Mouse (Mus musculus) lung, postnatal 0 days (tissue): Measurements from ENCODE around the gene Usp8. TPM values are rescaled to one million over a fixed set of nuclear protein-coding genes. Genes with fewer than 3 reads are reported as not detected.
A peak's percentile ranks its signal among the peaks of the same experiment; 100 is the strongest.

Experiments used
- ATAC-seq: fragments of 200-750 bp; cut with Nextera tagmentation; 2 replicates; pipeline ENCODE4 v1.8.0; 2017; ENCODE audit warnings: moderate library complexity
- DNase-seq: peaks from one replicate; pipeline ENCODE4 v3.0.0-alpha.2; 2016; ENCODE audit warnings: low spot score
- H3K27ac ChIP-seq: fragments of 300-500 bp; sonication (generic); 2 replicates; pipeline ENCODE4 v1.5.1; 2014; ENCODE audit warnings: antibody characterized with exemption, mild to moderate bottlenecking, low read length, mixed read lengths
- H3K27me3 ChIP-seq: fragments of 300-500 bp; sonication (generic); replicated peaks from 2 replicates; pipeline ENCODE4 v1.6.1; 2014; ENCODE audit warnings: low read length, mixed read lengths; ENCODE audit not compliant: insufficient read depth
- H3K36me3 ChIP-seq: fragments of 300-500 bp; sonication (generic); 2 replicates; pipeline ENCODE4 v1.6.1; 2014; ENCODE audit warnings: low read length, mixed read lengths; ENCODE audit not compliant: insufficient read depth
- H3K4me1 ChIP-seq: fragments of 300-500 bp; sonication (generic); 2 replicates; pipeline ENCODE4 v1.6.1; 2014; ENCODE audit warnings: antibody characterized with exemption, low read depth, low read length, mixed read lengths; ENCODE audit not compliant: insufficient read depth
- H3K4me2 ChIP-seq: fragments of 300-500 bp; sonication (generic); replicated peaks from 2 replicates; pipeline ENCODE4 v1.6.1; 2014; ENCODE audit warnings: low read depth, mild to moderate bottlenecking, low read length, moderate library complexity, mixed read lengths
- H3K4me3 ChIP-seq: fragments of 300-500 bp; sonication (generic); 2 replicates; pipeline ENCODE4 v1.5.1; 2014; ENCODE audit warnings: low read depth, low read length
- H3K9ac ChIP-seq: fragments of 300-500 bp; sonication (generic); replicated peaks from 2 replicates; pipeline ENCODE4 v1.6.1; 2014; ENCODE audit warnings: low read depth, mild to moderate bottlenecking
- H3K9me3 ChIP-seq: fragments of 300-500 bp; sonication (generic); 2 replicates; pipeline ENCODE4 v1.6.1; 2016; ENCODE audit warnings: low read length, mixed read lengths
- CTCF ChIP-seq: IDR thresholded peaks from 2 replicates; pipeline ENCODE4 v1.5.1; 2016; ENCODE audit warnings: antibody characterized with exemption, mild to moderate bottlenecking
- EP300 ChIP-seq: IDR thresholded peaks from 2 replicates; pipeline ENCODE4 v1.6.1; 2016; ENCODE audit warnings: antibody characterized with exemption, mild to moderate bottlenecking, control low read depth
- WGBS: fragments of 180-500 bp; shearing (Covaris S2); extraction: QIAGEN DNeasy Blood & Tissue Kit; methylation state at CpG from one replicate; pipeline ENCODE4 v1.1.7; 2014; 5-methylcytosine and 5-hydroxymethylcytosine counted together
- polyA plus RNA-seq: library from polyadenylated mRNA; unstranded; fragments of >200 nt; fragmentation: Nextera tagmentation; extraction: Ambion mirVana; gene quantifications from 2 replicates; pipeline ENCODE4 v1.2.1, GENCODE M21; 2015

Usp8 gene
- polyA plus RNA-seq, 1 experiment from 2014 or later, result 36.9 TPM

DNA sequence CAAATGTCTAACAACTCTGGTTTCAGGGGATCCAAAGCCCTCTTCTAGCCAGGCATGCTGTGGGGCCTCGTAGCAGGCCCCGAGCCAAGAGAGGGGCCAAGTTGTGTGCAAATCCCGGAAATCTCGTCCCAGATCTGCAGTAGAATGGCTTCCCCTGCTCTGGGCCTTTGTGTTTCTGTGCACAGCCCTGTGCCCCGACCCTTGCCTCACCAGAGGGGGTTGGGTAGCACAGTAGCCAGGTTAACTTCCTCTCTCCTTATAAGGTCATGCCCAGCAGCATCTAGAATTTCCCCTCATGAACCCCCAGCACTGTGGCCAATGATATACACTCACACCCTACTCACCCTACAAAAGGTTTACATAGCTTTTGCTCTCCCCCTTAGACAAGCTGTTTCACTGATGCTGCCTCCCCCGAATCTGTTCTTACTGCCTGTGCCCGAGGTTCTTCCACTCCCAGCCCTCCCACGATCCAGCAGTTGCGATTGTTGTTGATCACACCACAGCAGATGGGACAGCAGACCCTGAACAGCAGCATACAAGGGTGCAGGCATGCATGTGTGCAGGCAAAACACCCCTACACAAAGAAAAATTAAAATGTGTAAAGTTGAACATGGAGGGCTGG lies 80.7 kb downstream of the Usp8 start:
- H3K9ac ChIP-seq, result no peak overlapping the region
- H3K36me3 ChIP-seq, result no peaks in the 10 kb centered on the region
- no peak for TF ChIP-seq EP300
- TF ChIP-seq CTCF, result no peak
- DNase-seq (peak; percentile 6), ATAC-seq (peak; percentile 21; the same call in 1 of the 2 replicates)
- WGBS, result 18% methylated on average over 9 of the region's 9 CpGs
- H3K27me3 ChIP-seq, result no peaks in the 10 kb centered on the region
- H3K9me3 ChIP-seq, result no peaks in the 10 kb centered on the region
- H3K4me2 ChIP-seq, result no peak overlapping the region
- no peak overlapping the region for H3K4me3 ChIP-seq
- H3K4me1 ChIP-seq, result no peaks in the 10 kb centered on the region
- H3K27ac ChIP-seq, result no peak overlapping the region

DNA sequence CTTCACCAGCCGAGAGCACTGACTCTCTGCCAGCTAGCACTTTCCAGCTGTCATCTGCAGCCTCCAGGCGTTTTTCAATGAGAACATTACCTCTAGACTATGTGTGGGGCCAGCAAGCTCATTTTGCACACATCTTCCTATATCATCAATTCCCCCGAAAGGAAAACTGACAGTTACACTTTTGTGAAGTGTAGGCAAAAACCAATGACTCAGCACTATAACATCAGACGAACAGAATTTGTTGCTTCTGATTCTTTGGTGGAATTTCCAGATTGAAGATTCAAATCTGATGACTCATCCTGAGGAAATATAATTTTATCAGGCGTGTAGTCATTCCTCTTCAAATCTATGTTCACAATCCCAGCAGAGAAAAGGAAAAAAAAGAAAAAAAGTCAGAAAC lies 85.5 kb downstream of the Usp8 start:
- H3K36me3 ChIP-seq, result peaks cover 13% of the 10 kb centered on the region

DNA sequence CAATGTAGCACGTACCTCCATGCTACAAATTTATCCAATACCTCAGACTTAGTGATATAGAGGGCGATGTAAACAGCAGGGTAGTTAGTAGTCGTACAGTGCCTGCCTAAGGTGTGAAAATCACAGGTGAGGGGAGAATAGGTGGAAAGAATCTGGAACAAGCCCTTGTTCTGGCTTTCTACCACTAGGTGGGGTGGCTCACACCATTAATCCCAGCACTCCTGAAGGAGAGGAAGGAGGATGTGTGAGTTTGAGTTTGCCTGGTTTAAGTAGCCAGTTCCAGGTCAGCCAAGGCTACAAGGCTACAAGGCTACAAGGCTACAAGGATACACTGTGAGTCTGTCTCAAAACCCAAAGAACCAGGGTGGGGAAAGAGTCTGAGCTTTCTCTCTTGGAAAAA lies 88.6 kb downstream of the Usp8 start:
- Histone ChIP-seq H3K4me3 (no peak overlapping the region), H3K4me2 (no peak overlapping the region), H3K9me3 (no peaks in the 10 kb centered on the region), H3K27me3 (no peaks in the 10 kb centered on the region), H3K4me1 (no peaks in the 10 kb centered on the region), H3K9ac (no peak overlapping the region), H3K36me3 (peaks cover 17% of the 10 kb centered on the region), H3K27ac (no peak overlapping the region)
- DNase-seq, result peak; percentile 22
- ATAC-seq, result no peak
- 80% methylated on average over 3 of the region's 3 CpGs for WGBS
- TF ChIP-seq CTCF, result peak; percentile 62
- no peak for TF ChIP-seq EP300

More for the DNA sequence above, 85.5 kb downstream of the Usp8 start:
- TF ChIP-seq CTCF, result no peak
- no peak for TF ChIP-seq EP300
- WGBS, result 73% methylated on average over 5 of the region's 5 CpGs
- ATAC-seq, result no peak
- Histone ChIP-seq H3K4me1 (no peaks in the 10 kb centered on the region), H3K4me2 (no peak overlapping the region), H3K27ac (no peak overlapping the region), H3K9me3 (no peaks in the 10 kb centered on the region), H3K27me3 (no peaks in the 10 kb centered on the region), H3K4me3 (no peak overlapping the region), H3K9ac (no peak overlapping the region)
- no peak for DNase-seq

DNA sequence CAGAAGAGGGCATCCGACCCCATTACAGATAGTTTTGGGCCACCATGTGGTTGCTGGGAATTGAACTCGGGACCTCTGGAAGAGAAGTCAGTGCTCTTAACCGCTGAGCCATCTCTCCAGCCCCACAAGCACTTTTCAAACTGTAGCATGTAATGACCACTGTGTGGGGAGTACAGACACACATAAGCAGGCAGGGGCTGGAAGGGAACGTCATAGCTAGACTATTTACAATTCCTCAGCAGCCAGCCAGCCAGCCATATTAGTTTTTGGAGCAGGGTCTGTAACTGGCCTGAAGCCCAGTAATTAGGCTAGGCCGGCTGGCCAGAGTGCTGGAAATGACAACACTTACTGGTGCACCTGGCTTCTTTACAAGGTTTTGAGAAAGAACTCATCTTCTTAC lies 91.3 kb downstream of the Usp8 start:
- Histone ChIP-seq H3K4me1 (no peaks in the 10 kb centered on the region), H3K4me3 (no peak overlapping the region), H3K27me3 (no peaks in the 10 kb centered on the region), H3K9ac (no peak overlapping the region), H3K27ac (no peak overlapping the region), H3K9me3 (no peaks in the 10 kb centered on the region), H3K4me2 (no peak overlapping the region), H3K36me3 (peaks cover 19% of the 10 kb centered on the region)
- TF ChIP-seq CTCF (no peak), EP300 (no peak)
- WGBS, result 74% methylated on average over 5 of the region's 5 CpGs
- DNase-seq (no peak), ATAC-seq (no peak)

DNA sequence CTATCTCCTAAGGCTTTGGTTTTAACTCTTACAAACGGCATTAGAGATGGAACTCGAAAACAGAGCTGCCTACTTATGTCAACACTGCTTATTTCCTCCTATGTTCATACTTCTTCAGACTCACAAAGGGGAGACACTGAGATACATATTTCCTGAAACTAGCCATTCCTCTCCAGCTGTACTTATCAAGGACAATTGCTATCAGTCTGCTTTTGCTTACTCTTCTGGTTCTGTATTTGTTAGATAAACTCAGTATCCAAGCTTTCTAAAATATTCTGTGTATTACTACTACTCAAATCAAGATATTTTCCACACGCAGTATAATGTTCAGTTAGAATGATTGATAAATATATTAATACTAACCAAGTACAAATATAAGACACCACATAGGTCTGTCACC lies 94.9 kb downstream of the Usp8 start:
- ATAC-seq (no peak), DNase-seq (no peak)
- Histone ChIP-seq H3K4me2 (no peak overlapping the region), H3K9ac (no peak overlapping the region), H3K27me3 (no peaks in the 10 kb centered on the region), H3K27ac (no peak overlapping the region), H3K4me3 (no peak overlapping the region), H3K9me3 (no peaks in the 10 kb centered on the region), H3K36me3 (peaks cover 15% of the 10 kb centered on the region), H3K4me1 (no peaks in the 10 kb centered on the region)
- TF ChIP-seq CTCF, result no peak
- 92% methylated on average over 3 of the region's 3 CpGs for WGBS

Other genes starting within 250 kb of the Usp8 start
- gene Atp8b4, start 206.7 kb upstream of the Usp8 start, polyA plus RNA-seq, result 1.4 and 1.7 TPM in 2 replicates
- gene Slc27a2, start 154.9 kb upstream of the Usp8 start, polyA plus RNA-seq, result 1.0 and 1.2 TPM in 2 replicates
- 35.2 and 41.5 TPM in 2 replicates for gene Hdc, start 88.0 kb upstream of the Usp8 start, polyA plus RNA-seq
- gene Gabpb1, start 31.0 kb upstream of the Usp8 start, polyA plus RNA-seq, result 24.5 and 33.0 TPM in 2 replicates
- gene Usp50, start 76.1 kb downstream of the Usp8 start, polyA plus RNA-seq, result 1.6 and 2.0 TPM in 2 replicates
- 35.3 and 38.6 TPM in 2 replicates for gene Trpm7, start 168.9 kb downstream of the Usp8 start, polyA plus RNA-seq
- gene Sppl2a, start 225.9 kb downstream of the Usp8 start, polyA plus RNA-seq, result 36.0 and 43.6 TPM in 2 replicates